Mouse (Mus musculus) thymus, adult 2 months (tissue): ENCODE results near the gene Phf2. TPM values are rescaled to one million over a fixed set of nuclear protein-coding genes. Genes with fewer than 3 reads are reported as not detected.

ENCODE experiments used
- DNase-seq: peaks from one replicate; pipeline ENCODE4 v3.0.0; 2021
- H3K27ac ChIP-seq: fragments of 200-500 bp; 2 replicates; pipeline ENCODE4 v1.5.1; 2012; ENCODE audit warnings: low read length, control low read depth; ENCODE audit not compliant: control insufficient read depth, insufficient read depth
- H3K27me3 ChIP-seq: fragments of 200-500 bp; 2 replicates; pipeline ENCODE4 v1.6.1; 2012; ENCODE audit warnings: mild to moderate bottlenecking, low read length, moderate library complexity, mixed read lengths; ENCODE audit not compliant: control insufficient read depth, insufficient read depth
- H3K36me3 ChIP-seq: fragments of 200-500 bp; 2 replicates; pipeline ENCODE4 v1.6.1; 2012; ENCODE audit warnings: mild to moderate bottlenecking, low read length, moderate library complexity; ENCODE audit not compliant: control insufficient read depth, insufficient read depth
- H3K4me1 ChIP-seq: fragments of 200-500 bp; replicated peaks from 2 replicates; pipeline ENCODE4 v1.6.1; 2012; ENCODE audit warnings: low read length; ENCODE audit not compliant: control insufficient read depth, insufficient read depth
- H3K4me3 ChIP-seq: fragments of 200-500 bp; 2 replicates; pipeline ENCODE4 v1.5.1; 2012; ENCODE audit warnings: mild to moderate bottlenecking, low read length, control low read depth, moderate library complexity; ENCODE audit not compliant: control insufficient read depth, insufficient read depth
- CTCF ChIP-seq: fragments of 200-500 bp; IDR thresholded peaks from 2 replicates; pipeline ENCODE4 v1.5.1; 2012; ENCODE audit warnings: mild to moderate bottlenecking, control low read depth, low read length, moderate library complexity, borderline replicate concordance; ENCODE audit not compliant: control insufficient read depth, poor library complexity, insufficient read depth; ENCODE audit errors: extremely low read depth
- POLR2A ChIP-seq: fragments of 200-500 bp; IDR thresholded peaks from 2 replicates; pipeline ENCODE4 v1.6.1; 2012; ENCODE audit warnings: mild to moderate bottlenecking, low read length, control low read depth, moderate library complexity; ENCODE audit not compliant: control insufficient read depth, poor library complexity, insufficient read depth; ENCODE audit errors: extremely low read depth
- WGBS: fragments of 180-500 bp; shearing (Covaris S2); methylation state at CpG from one replicate; pipeline ENCODE4 v1.1.7; 2018; 5-methylcytosine and 5-hydroxymethylcytosine counted together
- polyA plus RNA-seq: library from polyadenylated mRNA; depleted of rRNA; stranded (reverse); fragments of >200 nt; gene quantifications from 2 replicates; pipeline ENCODE4 v1.2.3, GENCODE M21; 2012

The Phf2 gene
- polyA plus RNA-seq, 1 experiment, result 74.4 TPM

DNA sequence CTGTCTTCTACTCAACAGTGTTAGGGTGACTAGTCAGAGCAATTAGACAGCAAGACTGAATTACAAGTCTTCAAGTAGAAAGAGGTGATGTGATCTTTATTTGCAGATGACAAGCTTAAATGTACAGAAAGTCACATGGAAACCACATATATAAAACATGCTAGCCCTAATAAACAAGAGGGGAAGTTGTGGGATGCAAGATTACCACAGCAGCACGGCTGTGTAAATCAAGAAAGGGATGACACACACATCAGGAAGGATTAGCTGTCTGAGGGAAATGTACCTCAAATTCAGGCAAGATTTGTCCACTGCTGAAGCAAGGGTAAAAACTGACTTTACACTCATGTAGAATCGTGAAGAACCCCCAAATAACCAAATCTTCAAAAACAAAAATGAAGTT, 32.6 kb downstream of the Phf2 start:
- H3K27ac ChIP-seq, result no peak overlapping the region
- DNase-seq, result no peak
- peaks cover 8% of the 10 kb centered on the region; the same call in 1 of the 2 replicates for H3K36me3 ChIP-seq
- 33% methylated on average over 2 of the region's 2 CpGs for WGBS
- H3K4me3 ChIP-seq, result no peak overlapping the region
- peaks cover 52% of the 10 kb centered on the region for H3K4me1 ChIP-seq
- no peaks in the 10 kb centered on the region for H3K27me3 ChIP-seq
- TF ChIP-seq POLR2A, result no peak
- TF ChIP-seq CTCF, result no peak

DNA sequence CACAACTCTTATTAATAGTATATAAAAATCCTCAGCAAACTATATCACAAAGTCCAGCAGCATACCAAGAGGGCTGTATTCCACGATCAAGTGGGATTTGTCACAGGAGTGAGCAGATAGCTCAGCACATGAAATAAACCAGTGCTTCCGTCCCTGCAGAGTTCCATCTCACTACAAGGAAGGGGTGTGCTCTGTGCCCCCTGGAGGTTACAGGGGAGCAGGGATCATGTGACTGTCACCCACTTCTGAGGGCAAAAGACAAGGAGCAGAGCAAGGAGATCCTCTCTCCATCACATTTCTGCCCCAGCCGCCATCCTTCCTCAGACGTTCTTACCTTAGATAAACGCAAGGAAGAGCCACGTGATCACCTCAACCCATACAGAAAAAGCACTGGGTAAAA, 33.4 kb downstream of the Phf2 start:
- Histone ChIP-seq H3K4me1 (peaks cover 46% of the 10 kb centered on the region), H3K36me3 (peaks cover 8% of the 10 kb centered on the region; the same call in 1 of the 2 replicates), H3K27ac (no peak overlapping the region), H3K4me3 (no peak overlapping the region), H3K27me3 (no peaks in the 10 kb centered on the region)
- 83% methylated on average over 6 of the region's 6 CpGs for WGBS
- DNase-seq, result no peak
- no peak for TF ChIP-seq CTCF
- no peak for TF ChIP-seq POLR2A

DNA sequence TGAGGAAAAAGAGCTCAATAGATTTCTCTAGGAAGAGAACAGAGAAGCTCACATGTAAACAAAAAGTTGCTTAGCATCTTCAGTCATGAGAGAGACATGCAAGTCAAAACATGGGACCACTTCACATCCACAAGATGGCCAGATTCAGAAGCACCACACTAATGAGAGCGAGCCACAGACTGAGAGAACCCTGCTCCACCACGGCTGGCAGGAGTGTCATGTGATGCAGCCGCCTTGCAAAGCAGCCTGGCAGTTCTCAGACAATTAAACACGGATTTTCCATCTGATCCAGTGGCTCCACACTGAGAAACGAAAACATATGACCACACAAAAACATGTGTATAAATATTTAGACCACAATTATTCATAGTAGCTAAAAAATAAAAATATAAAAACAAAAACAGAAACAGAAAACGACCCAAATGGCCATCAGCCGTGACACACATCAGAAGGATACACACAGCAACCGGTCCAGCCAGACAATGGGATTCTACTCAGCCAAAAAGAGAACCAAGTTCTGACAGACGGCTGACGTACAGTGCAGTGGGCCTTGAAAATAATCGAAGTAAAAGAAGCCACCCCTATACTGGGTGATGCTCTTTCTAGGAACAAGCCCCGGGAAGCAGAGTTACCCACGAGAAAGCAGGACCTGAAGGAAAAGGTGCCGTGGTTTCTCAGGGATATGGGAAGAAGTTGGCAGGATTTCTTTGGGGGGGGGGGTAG, 40.2 kb downstream of the Phf2 start:
- 92% methylated on average over 14 of the region's 14 CpGs for WGBS
- Histone ChIP-seq H3K27me3 (no peaks in the 10 kb centered on the region), H3K4me3 (no peak overlapping the region), H3K27ac (no peak overlapping the region), H3K36me3 (peaks cover 64% of the 10 kb centered on the region), H3K4me1 (peaks cover 15% of the 10 kb centered on the region)
- no peak for DNase-seq
- TF ChIP-seq POLR2A (no peak), CTCF (no peak)

DNA sequence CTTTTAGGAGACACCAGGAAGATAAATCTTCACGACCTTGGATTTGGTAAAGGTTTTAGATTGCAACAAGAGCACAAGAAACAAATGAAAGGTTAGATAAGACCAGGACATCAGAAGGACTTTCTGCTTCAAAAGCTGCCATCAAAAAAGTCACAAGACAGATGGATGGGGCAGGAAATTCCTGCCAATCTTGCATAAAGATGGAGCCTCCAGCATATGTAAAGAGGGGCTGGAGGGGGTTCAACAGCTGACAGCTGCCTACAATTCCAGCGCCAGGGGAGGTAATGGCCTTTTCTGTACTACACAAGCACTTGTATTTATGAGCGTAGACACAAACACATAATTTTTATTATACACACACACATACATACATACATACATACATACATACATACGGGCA, 41.1 kb downstream of the Phf2 start:
- Histone ChIP-seq H3K4me1 (peaks cover 5% of the 10 kb centered on the region), H3K4me3 (no peak overlapping the region), H3K36me3 (peaks cover 70% of the 10 kb centered on the region), H3K27ac (no peak overlapping the region), H3K27me3 (no peaks in the 10 kb centered on the region)
- DNase-seq, result no peak
- 92% methylated on average over 4 of the region's 4 CpGs for WGBS
- no peak for TF ChIP-seq POLR2A
- no peak for TF ChIP-seq CTCF

DNA sequence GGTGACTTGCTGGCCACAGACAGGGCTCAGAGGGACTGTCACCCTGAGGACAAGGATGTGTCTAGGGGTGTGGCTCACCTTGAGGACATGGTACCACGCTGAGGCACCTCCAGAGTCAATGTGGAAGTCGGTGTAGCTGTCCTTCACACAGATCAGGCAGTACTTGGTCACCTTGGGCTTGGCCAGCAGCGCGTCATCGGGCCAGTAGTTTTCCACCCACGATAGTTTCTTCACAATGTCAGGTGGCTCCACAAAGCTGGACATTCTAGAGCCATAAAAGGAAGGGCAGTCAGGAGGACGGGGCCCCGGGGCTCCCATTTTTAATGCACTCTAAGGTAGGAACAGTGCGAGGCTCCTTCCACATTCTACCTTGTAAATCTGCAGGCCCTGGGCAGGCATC, 48.0 kb downstream of the Phf2 start:
- H3K36me3 ChIP-seq, result peaks cover 97% of the 10 kb centered on the region

DNA sequence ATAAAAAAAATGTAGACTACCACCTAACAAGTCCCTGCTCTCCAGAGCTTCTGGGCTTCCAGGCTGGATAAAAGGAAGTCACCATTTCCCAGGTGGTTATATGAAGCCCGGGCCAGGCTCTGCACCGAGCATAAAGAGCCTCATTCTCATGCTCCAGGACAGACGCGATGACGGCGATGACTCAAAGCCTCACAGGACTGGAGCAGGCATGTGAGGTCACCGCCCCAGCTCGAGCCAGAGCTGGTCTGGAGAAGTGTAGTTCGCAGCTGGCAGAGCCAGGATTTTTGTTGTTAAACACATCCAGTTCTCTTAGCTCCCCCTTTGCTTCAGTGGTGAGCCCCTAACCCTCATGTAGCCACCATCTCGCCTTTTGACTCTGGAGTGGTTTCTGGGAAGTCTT, 48.6 kb downstream of the Phf2 start:
- Histone ChIP-seq H3K27ac (no peak overlapping the region), H3K4me3 (no peak overlapping the region), H3K36me3 (peaks cover 97% of the 10 kb centered on the region), H3K27me3 (no peaks in the 10 kb centered on the region), H3K4me1 (no peaks in the 10 kb centered on the region)
- 97% methylated on average over 10 of the region's 10 CpGs for WGBS
- no peak for TF ChIP-seq POLR2A
- no peak for TF ChIP-seq CTCF
- no peak for DNase-seq

More for the DNA sequence above, 48.0 kb downstream of the Phf2 start:
- DNase-seq, result no peak
- H3K4me1 ChIP-seq, result no peaks in the 10 kb centered on the region
- H3K27ac ChIP-seq, result no peak overlapping the region
- TF ChIP-seq POLR2A (no peak), CTCF (no peak)
- H3K4me3 ChIP-seq, result no peak overlapping the region
- over 99% methylated on average over 9 of the region's 9 CpGs for WGBS
- H3K27me3 ChIP-seq, result no peaks in the 10 kb centered on the region
